Mouse (Mus musculus) neural tube, embryonic 12.5 days (tissue): ENCODE measurements around the gene Upf1. TPM values are rescaled to one million over a fixed set of nuclear protein-coding genes. Genes with fewer than 3 reads are reported as not detected.

Source experiments
- ATAC-seq: fragments of 200-750 bp; cut with Nextera tagmentation; 2 replicates; pipeline ENCODE4 v1.8.0; 2017; ENCODE audit warnings: low read depth, mild to moderate bottlenecking, moderate TSS enrichment, moderate library complexity; ENCODE audit not compliant: low FRiP score
- H3K27ac ChIP-seq: fragments of 300-500 bp; sonication (generic); 2 replicates; pipeline ENCODE4 v1.5.1; 2016
- H3K27me3 ChIP-seq: fragments of 300-500 bp; sonication (generic); replicated peaks from 2 replicates; pipeline ENCODE4 v1.6.1; 2016; ENCODE audit warnings: mild to moderate bottlenecking
- H3K36me3 ChIP-seq: fragments of 300-500 bp; sonication (generic); 2 replicates; pipeline ENCODE4 v1.6.1; 2016; ENCODE audit warnings: mild to moderate bottlenecking
- H3K4me1 ChIP-seq: fragments of 300-500 bp; sonication (generic); 2 replicates; pipeline ENCODE4 v1.6.1; 2016
- H3K4me2 ChIP-seq: fragments of 300-500 bp; sonication (generic); replicated peaks from 2 replicates; pipeline ENCODE4 v1.6.1; 2016; ENCODE audit warnings: mild to moderate bottlenecking
- H3K4me3 ChIP-seq: fragments of 300-500 bp; sonication (generic); 2 replicates; pipeline ENCODE4 v1.5.1; 2016
- H3K9ac ChIP-seq: fragments of 300-500 bp; sonication (generic); 2 replicates; pipeline ENCODE4 v1.6.1; 2016; ENCODE audit warnings: mild to moderate bottlenecking
- H3K9me3 ChIP-seq: fragments of 300-500 bp; sonication (generic); 2 replicates; pipeline ENCODE4 v1.6.1; 2016; ENCODE audit warnings: mild to moderate bottlenecking
- WGBS: fragments of 180-500 bp; shearing (Covaris S2); methylation state at CpG from one replicate; pipeline ENCODE4 v1.1.7; 2016; 5-methylcytosine and 5-hydroxymethylcytosine counted together
- polyA plus RNA-seq: library from polyadenylated mRNA; unstranded; fragments of >200 nt; fragmentation: Nextera tagmentation; extraction: Ambion mirVana; gene quantifications from 2 replicates; pipeline ENCODE4 v1.2.1, GENCODE M21; 2016

Gene Upf1
- polyA plus RNA-seq, 1 experiment from 2014 or later, result 29.4 TPM

DNA sequence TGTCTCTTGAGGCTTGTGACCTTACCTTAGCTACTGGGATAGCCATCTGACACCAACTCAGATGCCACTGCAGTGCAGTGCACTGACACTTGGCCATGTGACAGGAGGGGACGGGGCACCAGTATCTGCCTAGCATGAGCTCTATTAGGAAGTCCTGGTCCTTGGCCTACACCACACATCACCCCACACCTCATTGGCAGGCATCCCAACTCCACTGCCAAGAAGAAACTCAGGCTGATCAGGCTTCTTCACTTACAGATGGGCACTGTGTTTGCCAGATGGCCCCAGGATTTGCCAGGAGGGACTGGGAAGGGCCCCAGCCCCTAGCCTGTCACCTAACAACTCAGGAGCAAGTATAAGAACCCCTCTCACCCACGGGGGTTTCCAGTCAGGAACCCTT, 39.7 kb downstream of the Upf1 start:
- Histone ChIP-seq H3K27ac (no peak overlapping the region), H3K4me2 (no peak overlapping the region), H3K27me3 (no peaks in the 10 kb centered on the region), H3K9ac (no peak overlapping the region), H3K4me3 (no peak overlapping the region), H3K9me3 (no peaks in the 10 kb centered on the region), H3K4me1 (peaks cover 33% of the 10 kb centered on the region), H3K36me3 (peaks cover 48% of the 10 kb centered on the region)
- 94% methylated on average over 2 of the region's 2 CpGs for whole genome bisulfite sequencing
- ATAC-seq, result no peak

- Histone ChIP-seq H3K27me3 (no peaks in the 10 kb centered on the region), H3K4me2 (no peak overlapping the region), H3K4me3 (no peak overlapping the region), H3K9ac (no peak overlapping the region), H3K36me3 (peaks cover 86% of the 10 kb centered on the region), H3K27ac (no peak overlapping the region), H3K9me3 (no peaks in the 10 kb centered on the region), H3K4me1 (no peaks in the 10 kb centered on the region)
- ATAC-seq, result no peak
- 20% methylated on average over 2 of the region's 2 CpGs for WGBS
These were observed 43.8 kb downstream of the Upf1 start for GRCm38 (mm10) chr8:70309311-70309710.

GRCm38 (mm10) chr8:70302901-70303300, 50.2 kb downstream of the Upf1 start:
- ATAC-seq, result peak; percentile 39
- Histone ChIP-seq H3K27me3 (no peaks in the 10 kb centered on the region), H3K4me3 (peak overlapping the region; percentile 64), H3K9ac (peak overlapping the region; percentile 65), H3K4me1 (peaks cover 20% of the 10 kb centered on the region), H3K9me3 (no peaks in the 10 kb centered on the region), H3K27ac (no peak overlapping the region), H3K36me3 (peaks cover 53% of the 10 kb centered on the region), H3K4me2 (peak overlapping the region; percentile 93)
- WGBS, result 4% methylated on average over 16 of the region's 16 CpGs

DNA sequence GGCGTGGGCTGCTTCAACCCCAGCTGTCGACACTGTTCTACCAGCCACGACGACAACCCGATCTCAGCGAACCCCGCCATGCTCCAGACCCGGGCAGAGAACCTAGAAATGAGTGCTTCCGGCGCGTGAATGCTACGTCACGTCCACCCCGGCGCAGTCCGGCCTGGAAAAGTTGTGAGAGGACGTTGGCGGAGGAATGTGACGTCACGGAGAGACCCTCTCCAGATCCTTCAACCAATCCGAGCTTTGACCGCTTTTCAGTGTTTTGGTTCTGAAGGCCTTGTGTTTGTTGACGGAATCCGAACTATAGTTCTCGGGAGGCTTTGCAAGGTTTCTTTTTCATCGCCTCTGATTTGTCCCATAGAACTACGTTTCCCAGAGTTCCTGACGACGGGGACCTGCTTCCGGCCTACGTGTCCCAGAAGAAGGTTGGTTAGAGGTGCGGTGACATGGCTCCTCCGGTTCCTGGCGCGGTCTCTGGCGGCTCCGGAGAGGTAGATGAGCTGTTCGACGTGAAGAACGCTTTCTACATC, 50.7 kb downstream of the Upf1 start, which contains the start of the genes Ddx49 and Cope:
Gene Ddx49, minus strand, starts transcription at position 132 of the 533 bp plus-strand sequence.
Gene Cope, plus strand, starts transcription at position 161 of the 533 bp plus-strand sequence.
- H3K4me2 ChIP-seq, result peak within 1 kb of the TSS; percentile 93
- peak within 1 kb of the TSS; percentile 64 for H3K4me3 ChIP-seq
- no peak within 1 kb of the TSS for H3K27ac ChIP-seq
- no peaks in the 10 kb centered on the region for H3K9me3 ChIP-seq
- peak; percentile 91 for ATAC-seq
- WGBS, result under 1% methylated on average over 40 of the region's 40 CpGs
- no peaks in the 10 kb centered on the region for H3K27me3 ChIP-seq
- H3K9ac ChIP-seq, result peak within 1 kb of the TSS; percentile 65
- peaks cover 20% of the 10 kb centered on the region for H3K4me1 ChIP-seq
- peaks cover 53% of the 10 kb centered on the region for H3K36me3 ChIP-seq

- Histone ChIP-seq H3K9ac (no peak overlapping the region), H3K4me2 (peak overlapping the region; percentile 93), H3K9me3 (no peaks in the 10 kb centered on the region), H3K27me3 (no peaks in the 10 kb centered on the region), H3K36me3 (peaks cover 56% of the 10 kb centered on the region), H3K27ac (no peak overlapping the region), H3K4me1 (peaks cover 20% of the 10 kb centered on the region), H3K4me3 (no peak overlapping the region)
- WGBS, result 80% methylated on average over 3 of the region's 3 CpGs
- no peak for ATAC-seq
These were observed 52.2 kb downstream of the Upf1 start for GRCm38 (mm10) chr8:70300881-70301280.

- WGBS, result 81% methylated on average over 5 of the region's 5 CpGs
These were observed 59.1 kb downstream of the Upf1 start for GRCm38 (mm10) chr8:70293988-70294405.

DNA sequence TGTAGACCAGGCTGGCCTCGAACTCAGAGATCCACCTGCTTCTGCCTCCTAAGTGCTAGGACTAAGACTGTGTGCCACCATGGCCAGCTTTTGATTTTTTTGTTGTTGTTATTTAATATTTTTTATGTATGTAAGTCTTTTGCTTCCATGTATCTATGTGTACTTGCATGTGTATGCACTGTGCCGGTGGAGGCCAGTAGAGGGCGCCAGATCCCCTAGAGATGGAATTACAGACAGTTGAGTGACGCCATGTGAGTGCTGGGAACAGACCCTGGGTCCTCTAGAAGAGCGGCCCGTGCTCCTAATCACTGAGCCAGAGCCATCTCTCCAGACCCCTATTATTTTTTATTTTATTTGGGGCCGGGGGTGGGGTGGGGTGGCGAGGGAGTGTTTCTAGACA, 66.3 kb downstream of the Upf1 start:
- 89% methylated on average over 8 of the region's 8 CpGs for WGBS
- Histone ChIP-seq H3K4me2 (no peak overlapping the region), H3K4me3 (no peak overlapping the region), H3K36me3 (peaks cover 68% of the 10 kb centered on the region), H3K9me3 (0 out of 2 replicates have a peak, but pooled peaks cover 5% of the 10 kb centered on the region), H3K4me1 (peaks cover 18% of the 10 kb centered on the region), H3K27ac (no peak overlapping the region), H3K27me3 (no peaks in the 10 kb centered on the region), H3K9ac (no peak overlapping the region)
- ATAC-seq, result no peak

More at GRCm38 (mm10) chr8:70293988-70294405, 59.1 kb downstream of the Upf1 start:
- no peak overlapping the region for H3K9ac ChIP-seq
- H3K27ac ChIP-seq, result no peak overlapping the region
- H3K4me2 ChIP-seq, result no peak overlapping the region
- no peaks in the 10 kb centered on the region for H3K27me3 ChIP-seq
- no peaks in the 10 kb centered on the region for H3K9me3 ChIP-seq
- H3K4me1 ChIP-seq, result no peaks in the 10 kb centered on the region
- H3K36me3 ChIP-seq, result peaks cover 93% of the 10 kb centered on the region
- ATAC-seq, result no peak
- no peak overlapping the region for H3K4me3 ChIP-seq

GRCm38 (mm10) chr8:70285304-70285703, 67.8 kb downstream of the Upf1 start:
- WGBS, result 97% methylated on average over 15 of the region's 15 CpGs
- Histone ChIP-seq H3K27ac (no peak overlapping the region), H3K4me3 (no peak overlapping the region), H3K9me3 (0 out of 2 replicates have a peak, but pooled peaks cover 5% of the 10 kb centered on the region), H3K27me3 (no peaks in the 10 kb centered on the region), H3K4me2 (no peak overlapping the region), H3K9ac (no peak overlapping the region), H3K4me1 (peaks cover 23% of the 10 kb centered on the region), H3K36me3 (peaks cover 54% of the 10 kb centered on the region)
- ATAC-seq, result no peak

- peaks cover 46% of the 10 kb centered on the region for H3K36me3 ChIP-seq
- H3K27me3 ChIP-seq, result no peaks in the 10 kb centered on the region
- 0 out of 2 replicates have a peak, but pooled peaks cover 5% of the 10 kb centered on the region for H3K9me3 ChIP-seq
- H3K4me3 ChIP-seq, result no peak overlapping the region
- peak overlapping the region; percentile 74 for H3K4me2 ChIP-seq
- WGBS, result 80% methylated on average over 5 of the region's 5 CpGs
- H3K4me1 ChIP-seq, result peaks cover 23% of the 10 kb centered on the region
- no peak overlapping the region for H3K27ac ChIP-seq
- ATAC-seq, result no peak
- H3K9ac ChIP-seq, result no peak overlapping the region
These were observed 68.7 kb downstream of the Upf1 start for GRCm38 (mm10) chr8:70284421-70284820.

- peak overlapping the region; percentile 74 for H3K4me2 ChIP-seq
- peaks cover 25% of the 10 kb centered on the region for H3K4me1 ChIP-seq
- H3K36me3 ChIP-seq, result peaks cover 37% of the 10 kb centered on the region
- H3K27me3 ChIP-seq, result no peaks in the 10 kb centered on the region
- H3K27ac ChIP-seq, result no peak overlapping the region
- H3K9ac ChIP-seq, result peak overlapping the region; percentile 88
- H3K4me3 ChIP-seq, result peak overlapping the region; percentile 83
- peak; percentile 61 for ATAC-seq
- 0 out of 2 replicates have a peak, but pooled peaks cover 5% of the 10 kb centered on the region for H3K9me3 ChIP-seq
- 1% methylated on average over 55 of the region's 55 CpGs for WGBS
These were observed 69.7 kb downstream of the Upf1 start for GRCm38 (mm10) chr8:70283136-70284077.

GRCm38 (mm10) chr8:70282603-70283135, 70.4 kb downstream of the Upf1 start, which contains the start of gene Homer3:
Homer3 (plus strand) TSS chr8:70282827.
- 0 out of 2 replicates have a peak, but pooled peaks cover 5% of the 10 kb centered on the region for H3K9me3 ChIP-seq
- H3K4me3 ChIP-seq, result peak within 1 kb of the TSS; percentile 83
- peak within 1 kb of the TSS; percentile 88 for H3K9ac ChIP-seq
- H3K27ac ChIP-seq, result no peak within 1 kb of the TSS
- 1% methylated on average over 33 of the region's 36 CpGs for WGBS
- peaks cover 29% of the 10 kb centered on the region for H3K4me1 ChIP-seq
- no peaks in the 10 kb centered on the region for H3K27me3 ChIP-seq
- peaks cover 31% of the 10 kb centered on the region for H3K36me3 ChIP-seq
- ATAC-seq, result peak; percentile 87
- peak within 1 kb of the TSS; percentile 74 for H3K4me2 ChIP-seq
